Mouse (Mus musculus): Measurements from ENCODE around the gene Ppp4c. TPM values are rescaled to one million over a fixed set of nuclear protein-coding genes. Genes with fewer than 3 reads are reported as not detected.

Ppp4c gene
- polyA plus RNA-seq, 1 experiment from 2014 or later, result 232 TPM

DNA sequence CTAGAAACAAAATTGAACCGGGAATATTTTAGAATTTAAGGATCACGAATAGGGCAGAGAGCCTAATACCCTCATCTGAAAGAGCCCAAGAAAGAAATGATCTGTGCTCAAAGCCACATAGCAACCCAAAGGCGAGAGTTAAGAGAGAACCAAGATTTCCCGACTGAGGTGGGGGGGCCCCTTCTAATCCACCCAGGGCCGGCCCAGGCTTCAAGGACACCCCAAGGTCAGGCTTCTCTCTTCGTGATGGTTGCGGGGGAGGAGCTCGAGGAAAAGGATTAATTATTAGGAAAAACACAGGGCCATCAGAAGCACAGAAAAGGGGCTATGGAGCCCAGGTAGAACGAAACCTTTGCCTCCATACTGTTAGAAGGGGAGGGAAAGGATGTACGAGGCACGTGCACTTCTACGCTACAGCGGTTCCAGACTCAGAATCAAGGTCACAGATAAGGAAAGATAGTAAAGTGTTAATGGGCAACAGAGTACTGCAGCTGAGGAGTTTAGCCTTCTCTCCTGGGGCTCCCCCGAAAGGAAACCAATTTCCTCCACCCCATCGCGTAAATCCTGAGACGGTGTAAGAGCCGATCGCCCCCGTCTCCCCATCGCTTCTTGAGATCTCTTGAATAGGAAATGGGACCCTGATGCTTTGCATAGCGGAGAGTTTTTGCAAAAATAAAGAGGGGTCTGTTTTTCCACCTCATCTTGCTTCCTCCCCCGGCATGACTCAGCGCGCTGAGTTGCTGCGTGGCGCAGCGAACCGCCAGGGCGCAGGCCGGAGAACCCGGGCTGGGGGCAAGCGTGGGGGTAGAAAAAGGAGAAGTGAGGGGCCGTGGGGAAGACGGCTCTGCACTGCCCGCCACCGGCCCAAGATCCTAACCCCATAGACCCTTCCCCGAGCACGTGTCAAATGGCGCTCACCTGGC lies 6.1 kb upstream of the Ppp4c start:
- H3K9ac ChIP-seq (ENCODE audit: low read length), result peak overlapping the region; percentile 86
- no peaks in the 10 kb centered on the region for H3K27me3 ChIP-seq (ENCODE audit: control insufficient read depth, insufficient read depth, low read depth, low read length)
- under 1% methylated on average over 39 of the region's 40 CpGs for WGBS
- H3K4me3 ChIP-seq (ENCODE audit: low read length), result peak overlapping the region; percentile 74
- no peaks in the 10 kb centered on the region for H3K9me3 ChIP-seq (ENCODE audit: control insufficient read depth, low read length)
- H3K27ac ChIP-seq (ENCODE audit: low read length), result peak overlapping the region; percentile 87
- H3K4me2 ChIP-seq (ENCODE audit: low read depth, low read length), result peak overlapping the region; percentile 88
- ATAC-seq (ENCODE audit: low read depth), result no peak
- H3K36me3 ChIP-seq (ENCODE audit: control insufficient read depth, insufficient read depth, low read length), result peaks cover 24% of the 10 kb centered on the region
- H3K4me1 ChIP-seq (replicated peaks; ENCODE audit: control insufficient read depth, insufficient read depth, low read length), result peaks cover 26% of the 10 kb centered on the region

DNA sequence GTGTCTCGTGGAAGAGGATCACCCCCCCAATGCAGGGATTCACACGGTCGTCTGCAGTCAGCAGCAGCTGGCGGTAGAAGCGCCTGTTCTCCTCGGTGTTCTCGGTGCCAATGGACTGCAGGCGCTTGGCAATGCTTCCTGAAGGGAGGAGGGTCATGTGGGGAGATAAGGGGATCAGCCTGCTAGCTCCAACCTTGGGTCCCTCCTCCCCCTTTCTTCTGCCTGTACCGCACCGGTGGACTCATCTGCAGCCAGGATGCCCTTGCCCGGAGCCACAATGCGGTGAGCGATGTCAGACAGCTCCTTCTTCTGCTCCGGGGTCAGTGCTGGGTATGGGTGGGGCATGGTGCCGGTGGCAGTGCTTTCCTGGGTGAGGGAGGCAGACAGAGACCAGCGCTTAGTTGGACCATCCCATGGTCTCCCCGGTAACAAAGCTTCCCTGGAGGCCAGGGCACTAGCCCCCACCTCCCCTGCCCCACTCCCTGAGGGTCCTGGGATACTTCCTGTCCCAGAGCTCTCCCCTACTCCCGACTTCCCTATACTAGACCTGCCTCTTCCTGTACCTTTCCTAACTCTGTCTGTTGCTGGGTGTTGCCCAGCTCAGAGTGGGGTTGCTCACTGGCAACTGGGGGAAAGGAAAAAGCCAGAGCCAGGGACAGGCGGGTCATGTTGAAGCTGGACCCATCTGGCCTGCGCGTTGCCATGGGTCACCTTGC lies 5.3 kb upstream of the Ppp4c start, which contains the start of gene Fam57b:
Gene Fam57b, plus strand, starts transcription at position 258 of the 716 bp plus-strand sequence.
- whole genome bisulfite sequencing, result 20% methylated on average over 21 of the region's 21 CpGs
- ATAC-seq (ENCODE audit: low read depth), result no peak
- Histone ChIP-seq H3K27me3 (ENCODE audit: control insufficient read depth, insufficient read depth, low read depth, low read length) (no peaks in the 10 kb centered on the region), H3K9me3 (ENCODE audit: control insufficient read depth, low read length) (no peaks in the 10 kb centered on the region), H3K4me1 (replicated peaks; ENCODE audit: control insufficient read depth, insufficient read depth, low read length) (peaks cover 30% of the 10 kb centered on the region), H3K4me2 (ENCODE audit: low read depth, low read length) (peak within 1 kb of the TSS; percentile 88), H3K9ac (ENCODE audit: low read length) (peak within 1 kb of the TSS; percentile 86), H3K4me3 (ENCODE audit: low read length) (peak within 1 kb of the TSS; percentile 74), H3K27ac (ENCODE audit: low read length) (peak within 1 kb of the TSS; percentile 87), H3K36me3 (ENCODE audit: control insufficient read depth, insufficient read depth, low read length) (peaks cover 24% of the 10 kb centered on the region)

DNA sequence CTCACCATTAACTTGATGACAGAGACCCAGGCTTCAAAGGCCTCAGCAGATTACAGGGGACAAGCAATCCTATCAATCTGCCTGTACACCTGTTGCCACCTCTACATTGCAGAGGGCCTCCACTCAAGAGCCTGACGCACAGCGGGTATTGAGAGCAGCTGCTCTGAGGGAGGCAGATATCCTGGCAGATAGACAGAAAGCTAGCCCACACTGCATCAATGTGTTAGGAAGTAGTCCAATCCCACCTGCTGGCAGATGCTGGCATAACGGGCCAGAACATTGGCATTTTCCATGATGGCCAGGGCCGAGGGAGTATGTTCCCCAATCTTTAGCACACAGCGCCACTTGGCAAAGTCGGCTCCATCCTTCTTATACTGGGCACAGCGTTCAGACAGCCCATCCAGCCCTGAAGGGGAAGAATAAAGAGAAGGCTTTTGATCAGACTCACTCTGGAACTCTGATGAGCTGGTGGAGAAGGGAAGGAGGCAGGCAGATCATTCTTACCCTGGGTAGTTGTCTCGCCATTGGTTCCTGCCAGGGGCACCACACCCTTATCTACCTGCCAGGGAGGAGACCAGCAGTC lies 4.1 kb upstream of the Ppp4c start:
- Histone ChIP-seq H3K4me3 (ENCODE audit: low read length) (no peak overlapping the region), H3K9me3 (ENCODE audit: control insufficient read depth, low read length) (no peaks in the 10 kb centered on the region), H3K9ac (ENCODE audit: low read length) (peak overlapping the region; percentile 86; the same call in 1 of the 2 replicates), H3K4me1 (replicated peaks; ENCODE audit: control insufficient read depth, insufficient read depth, low read length) (peaks cover 30% of the 10 kb centered on the region), H3K27ac (ENCODE audit: low read length) (no peak overlapping the region), H3K27me3 (ENCODE audit: control insufficient read depth, insufficient read depth, low read depth, low read length) (no peaks in the 10 kb centered on the region), H3K4me2 (ENCODE audit: low read depth, low read length) (peak overlapping the region; percentile 88; the same call in 1 of the 2 replicates), H3K36me3 (ENCODE audit: control insufficient read depth, insufficient read depth, low read length) (peaks cover 24% of the 10 kb centered on the region)
- ATAC-seq (ENCODE audit: low read depth), result no peak
- 73% methylated on average over 8 of the region's 8 CpGs for WGBS

DNA sequence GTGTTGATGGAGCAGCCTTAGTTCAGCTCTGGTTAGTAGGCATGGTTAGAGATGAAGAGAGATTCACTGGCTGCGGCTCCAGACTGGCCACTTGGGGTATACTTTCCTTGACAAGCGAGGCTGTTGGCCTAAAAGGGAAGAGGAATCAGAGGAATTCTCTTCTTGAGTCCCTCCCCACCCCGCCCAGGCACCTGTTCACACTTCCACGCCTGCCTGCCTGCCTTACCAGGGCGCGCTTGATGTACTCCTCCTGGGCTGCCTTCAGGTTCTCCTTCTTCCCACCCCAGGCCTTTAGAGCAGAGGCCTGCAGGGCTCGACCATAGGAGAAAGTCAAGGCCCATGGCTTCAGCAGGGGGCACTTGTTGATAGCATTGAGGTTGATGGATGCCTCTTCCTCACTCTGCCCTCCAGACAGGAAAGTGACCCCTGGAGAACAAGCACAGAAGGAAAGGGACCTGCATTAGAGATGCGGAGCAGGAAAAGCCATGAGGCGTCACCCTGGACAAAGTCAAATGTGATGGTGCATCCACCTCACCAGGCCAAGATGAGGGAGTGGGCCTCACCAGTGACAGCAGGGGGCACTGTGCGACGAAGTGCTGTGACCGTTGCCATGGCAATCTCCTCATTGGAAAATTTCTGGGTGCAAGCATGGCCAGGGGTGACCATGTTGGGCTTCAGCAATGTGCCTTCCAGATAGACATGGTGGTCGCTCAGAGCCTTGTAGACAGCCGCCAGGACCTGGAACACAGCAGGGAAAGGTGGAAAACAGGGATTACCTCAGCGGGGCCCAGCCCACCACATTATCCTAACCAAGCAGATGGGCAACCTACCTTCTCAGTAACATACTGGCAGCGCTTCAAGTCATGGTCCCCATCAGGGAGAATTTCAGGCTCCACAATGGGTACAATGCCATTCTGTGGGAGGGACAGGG lies 3.4 kb upstream of the Ppp4c start:
- Histone ChIP-seq H3K27me3 (ENCODE audit: control insufficient read depth, insufficient read depth, low read depth, low read length) (no peaks in the 10 kb centered on the region), H3K27ac (ENCODE audit: low read length) (no peak overlapping the region), H3K4me1 (replicated peaks; ENCODE audit: control insufficient read depth, insufficient read depth, low read length) (peaks cover 32% of the 10 kb centered on the region), H3K36me3 (ENCODE audit: control insufficient read depth, insufficient read depth, low read length) (peaks cover 24% of the 10 kb centered on the region), H3K9ac (ENCODE audit: low read length) (no peak overlapping the region), H3K4me3 (ENCODE audit: low read length) (no peak overlapping the region), H3K4me2 (ENCODE audit: low read depth, low read length) (no peak overlapping the region), H3K9me3 (ENCODE audit: control insufficient read depth, low read length) (no peaks in the 10 kb centered on the region)
- WGBS, result 81% methylated on average over 16 of the region's 16 CpGs
- ATAC-seq (ENCODE audit: low read depth), result no peak

DNA sequence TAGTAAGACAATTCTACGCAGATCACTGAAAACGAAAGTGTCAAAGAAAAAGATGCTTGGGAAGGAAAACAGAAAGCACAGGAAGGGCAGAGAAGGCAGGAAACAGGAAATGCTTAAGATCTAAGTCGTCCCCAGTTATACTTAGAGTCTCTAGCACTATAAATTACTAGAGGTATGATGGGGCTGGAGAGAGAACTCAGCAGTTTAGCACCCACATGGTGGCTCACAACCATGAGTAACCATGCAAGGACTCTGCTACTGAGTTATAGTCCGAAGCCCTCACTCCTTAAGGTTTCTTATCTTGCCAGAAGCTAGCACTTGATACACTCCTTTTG lies 1.9 kb upstream of the Ppp4c start:
- peaks cover 28% of the 10 kb centered on the region for H3K4me1 ChIP-seq (replicated peaks; ENCODE audit: control insufficient read depth, insufficient read depth, low read length)
- no peaks in the 10 kb centered on the region for H3K9me3 ChIP-seq (ENCODE audit: control insufficient read depth, low read length)
- WGBS, result 61% methylated on average over 4 of the region's 4 CpGs
- H3K9ac ChIP-seq (ENCODE audit: low read length), result no peak overlapping the region
- H3K27me3 ChIP-seq (ENCODE audit: control insufficient read depth, insufficient read depth, low read depth, low read length), result no peaks in the 10 kb centered on the region
- ATAC-seq (ENCODE audit: low read depth), result no peak
- no peak overlapping the region for H3K4me3 ChIP-seq (ENCODE audit: low read length)
- no peak overlapping the region for H3K4me2 ChIP-seq (ENCODE audit: low read depth, low read length)
- no peak overlapping the region for H3K27ac ChIP-seq (ENCODE audit: low read length)
- H3K36me3 ChIP-seq (ENCODE audit: control insufficient read depth, insufficient read depth, low read length), result peaks cover 30% of the 10 kb centered on the region

DNA sequence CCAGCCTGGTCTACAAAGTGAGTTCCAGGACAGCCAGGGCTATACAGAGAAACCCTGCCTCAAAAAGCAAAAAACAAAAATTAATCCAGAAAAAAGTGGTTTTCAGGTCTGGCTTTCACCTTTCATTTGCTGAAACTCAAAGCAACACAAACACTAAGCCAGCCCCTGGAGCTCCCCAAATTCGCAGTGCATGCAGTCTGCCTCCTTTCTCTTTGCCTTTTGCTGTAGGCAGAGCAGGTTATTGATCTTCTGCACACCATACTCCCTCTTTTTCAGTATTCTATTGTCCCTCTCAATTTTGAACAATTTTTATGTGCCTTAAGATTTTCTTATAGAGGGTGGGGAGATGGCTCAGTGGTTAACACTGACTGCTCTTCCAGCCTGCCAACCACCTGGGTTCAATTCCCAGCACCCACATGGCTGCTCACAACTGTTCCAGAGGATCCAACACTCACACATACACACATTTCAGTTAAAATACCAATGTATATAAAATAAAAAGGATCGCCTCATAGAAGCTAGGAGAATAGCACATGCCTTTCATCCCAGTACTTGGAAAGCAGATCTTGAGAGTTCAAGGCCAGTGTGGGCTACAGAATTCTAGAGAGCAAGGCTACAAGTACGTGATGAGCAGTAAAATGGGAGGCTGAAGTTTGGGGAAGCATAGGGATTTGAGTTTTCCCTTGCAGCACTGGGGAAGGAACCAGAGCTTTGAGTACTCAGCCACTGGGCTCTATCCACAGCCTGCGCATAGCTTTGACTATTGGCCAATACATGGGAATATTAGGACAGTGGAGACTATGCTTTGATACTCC lies 1.4 kb upstream of the Ppp4c start:
- Histone ChIP-seq H3K27me3 (ENCODE audit: control insufficient read depth, insufficient read depth, low read depth, low read length) (no peaks in the 10 kb centered on the region), H3K4me3 (ENCODE audit: low read length) (no peak overlapping the region), H3K27ac (ENCODE audit: low read length) (no peak overlapping the region), H3K4me2 (ENCODE audit: low read depth, low read length) (no peak overlapping the region), H3K9ac (ENCODE audit: low read length) (no peak overlapping the region), H3K36me3 (ENCODE audit: control insufficient read depth, insufficient read depth, low read length) (peaks cover 36% of the 10 kb centered on the region), H3K9me3 (ENCODE audit: control insufficient read depth, low read length) (no peaks in the 10 kb centered on the region), H3K4me1 (replicated peaks; ENCODE audit: control insufficient read depth, insufficient read depth, low read length) (peaks cover 28% of the 10 kb centered on the region)
- no peak for ATAC-seq (ENCODE audit: low read depth)
- WGBS, result 74% methylated on average over 4 of the region's 4 CpGs

DNA sequence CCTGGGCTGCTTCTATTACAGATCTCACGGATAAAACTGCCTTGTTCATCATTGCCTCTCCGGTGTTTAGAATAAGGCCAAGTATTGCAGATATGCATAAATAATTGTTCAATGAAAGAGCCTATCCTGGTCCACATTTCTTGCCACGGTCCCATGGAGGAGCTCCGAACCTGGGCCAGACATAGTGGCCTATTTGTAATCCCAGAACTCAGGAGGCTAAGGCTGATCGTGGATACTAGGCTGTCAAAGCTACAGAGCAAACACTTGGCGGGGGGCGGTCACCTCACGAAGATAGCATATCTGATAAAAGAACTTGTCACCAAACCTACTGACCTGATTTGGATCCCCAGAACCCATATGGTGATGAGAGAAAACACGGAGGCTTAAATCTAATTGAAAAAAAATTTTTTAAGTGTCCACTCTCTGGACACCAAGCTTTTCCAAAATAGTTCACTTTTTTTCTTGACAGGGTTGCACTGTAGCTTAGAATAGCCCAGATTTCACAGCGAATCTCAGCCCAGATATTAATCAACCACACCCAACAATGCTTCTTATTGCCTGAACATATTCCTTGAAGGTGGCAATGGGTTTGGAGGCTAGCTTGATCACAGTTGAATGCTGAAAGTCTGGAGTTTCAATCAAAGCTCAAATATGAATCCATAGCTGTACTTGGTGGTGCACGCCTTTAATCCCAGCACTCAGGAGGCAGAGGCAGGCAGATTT lies 586 bp upstream of the Ppp4c start:
- Histone ChIP-seq H3K4me2 (ENCODE audit: low read depth, low read length) (peak overlapping the region; percentile 68), H3K36me3 (ENCODE audit: control insufficient read depth, insufficient read depth, low read length) (peaks cover 44% of the 10 kb centered on the region), H3K4me3 (ENCODE audit: low read length) (peak overlapping the region; percentile 94), H3K9ac (ENCODE audit: low read length) (peak overlapping the region; percentile 64), H3K27ac (ENCODE audit: low read length) (peak overlapping the region; percentile 97), H3K9me3 (ENCODE audit: control insufficient read depth, low read length) (no peaks in the 10 kb centered on the region), H3K4me1 (replicated peaks; ENCODE audit: control insufficient read depth, insufficient read depth, low read length) (peaks cover 25% of the 10 kb centered on the region), H3K27me3 (ENCODE audit: control insufficient read depth, insufficient read depth, low read depth, low read length) (no peaks in the 10 kb centered on the region)
- no peak for ATAC-seq (ENCODE audit: low read depth)
- 16% methylated on average over 11 of the region's 11 CpGs for WGBS

All from lung, embryonic 16.5 days (tissue).